Mouse (Mus musculus): ENCODE data around the gene Nebl.

Nebl gene

DNA sequence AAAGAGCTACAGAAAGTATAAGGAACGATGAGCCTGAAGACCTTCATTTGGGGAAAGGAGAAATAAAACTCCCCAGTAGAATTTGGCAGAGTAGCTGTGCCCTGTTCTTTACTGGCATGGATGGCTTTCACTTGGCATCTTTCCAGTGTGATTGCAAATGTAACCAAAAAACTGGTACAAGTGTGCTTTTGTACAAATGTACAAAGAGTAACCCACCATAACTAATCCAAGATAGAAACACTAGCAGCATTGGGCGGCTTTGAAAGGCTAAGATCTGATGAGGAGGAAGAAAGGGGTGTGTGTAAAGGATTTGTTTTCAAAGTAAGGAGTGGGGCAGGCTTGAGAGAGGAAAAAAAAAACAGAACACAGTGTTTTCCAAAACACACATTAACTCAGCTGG lies 21.2 kb downstream of the Nebl start:
- 66% methylated on average over 2 of the region's 2 CpGs for WGBS

- WGBS = 61% methylated on average over 5 of the region's 5 CpGs
These were observed 25.3 kb downstream of the Nebl start for GRCm38 (mm10) chr2:17705964-17706363.

- WGBS = 35% methylated on average over 3 of the region's 3 CpGs
These were observed 25.8 kb downstream of the Nebl start for GRCm38 (mm10) chr2:17705426-17705825.

- 34% methylated on average over 2 of the region's 2 CpGs for whole genome bisulfite sequencing
These were observed 28.1 kb downstream of the Nebl start for GRCm38 (mm10) chr2:17703170-17703512.

DNA sequence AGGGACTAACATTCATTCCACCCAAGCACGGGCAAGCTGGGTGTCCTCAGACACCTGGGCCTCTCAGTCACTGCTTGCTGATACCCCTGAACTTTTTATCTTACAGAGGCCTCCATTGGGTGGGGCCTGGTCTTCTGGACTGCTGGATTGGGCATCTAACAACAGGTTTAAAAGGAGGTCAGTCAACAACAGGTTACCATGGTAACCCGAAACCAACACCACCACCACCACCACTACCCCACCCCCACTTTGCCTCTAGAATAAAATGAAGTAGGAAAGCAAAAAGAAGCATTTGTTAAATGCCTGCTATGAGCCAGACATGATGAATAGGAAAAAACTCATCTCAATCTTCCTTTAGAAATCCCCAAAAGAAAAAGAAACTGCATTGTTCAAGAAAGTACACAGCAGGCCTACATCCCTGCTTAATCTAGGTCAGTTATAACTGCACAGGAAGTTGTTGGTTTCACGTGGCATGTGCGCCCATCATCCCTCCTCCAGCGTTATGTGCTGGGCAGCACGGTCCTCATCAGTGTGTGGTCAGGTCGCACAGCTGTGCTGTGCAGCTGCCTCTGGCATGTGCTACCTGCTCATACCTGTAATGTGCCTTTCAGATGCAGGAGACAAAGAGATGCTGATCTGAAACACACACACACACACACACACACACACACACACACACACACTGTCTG lies 28.6 kb downstream of the Nebl start:
- 43% methylated on average over 7 of the region's 7 CpGs for WGBS

DNA sequence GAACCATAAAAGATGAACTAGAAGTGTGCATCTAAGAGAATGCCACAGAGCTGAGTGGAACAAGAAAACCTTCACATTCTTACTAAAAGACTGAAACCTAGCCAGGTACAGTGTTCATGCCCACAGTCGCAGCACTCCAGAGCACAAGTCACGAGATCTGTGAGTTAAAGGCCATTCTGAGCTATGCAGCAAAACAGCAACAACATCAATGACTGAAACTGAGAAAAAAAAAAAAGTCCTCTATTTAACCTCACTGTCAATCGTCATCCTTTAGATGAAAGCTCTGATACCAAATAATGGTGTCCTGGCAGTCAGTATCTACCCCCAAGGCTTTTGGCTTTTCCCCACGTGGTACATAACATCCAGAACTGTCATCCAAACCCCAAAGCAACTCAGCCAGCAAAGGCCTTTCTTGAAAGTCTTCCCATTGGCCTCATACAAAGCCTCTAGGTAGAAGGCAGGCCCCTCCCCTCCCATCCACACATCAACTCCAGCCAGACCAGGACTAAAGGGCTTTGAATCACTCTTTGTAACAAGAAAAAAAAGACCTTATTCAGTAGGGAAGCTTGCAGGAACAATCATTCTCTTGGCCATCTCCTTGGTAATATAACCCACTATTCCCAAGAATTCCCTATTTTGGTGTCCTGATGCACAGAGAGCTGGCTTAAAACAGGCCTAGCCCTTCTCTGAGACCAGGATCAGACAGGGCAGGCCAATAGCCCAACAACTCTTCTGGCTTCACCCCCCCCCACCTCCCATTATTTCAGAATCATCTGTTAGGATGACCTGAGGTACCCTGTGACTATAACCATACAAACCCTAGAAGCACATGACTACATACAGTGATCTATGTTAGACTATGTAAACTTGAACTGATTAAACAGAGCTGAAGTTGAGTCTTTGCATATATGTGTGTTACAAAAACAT lies 32.8 kb downstream of the Nebl start:
- 68% methylated on average over 4 of the region's 4 CpGs for WGBS

- WGBS = 78% methylated on average over 2 of the region's 2 CpGs
These were observed 38.3 kb downstream of the Nebl start for GRCm38 (mm10) chr2:17692926-17693325.

DNA sequence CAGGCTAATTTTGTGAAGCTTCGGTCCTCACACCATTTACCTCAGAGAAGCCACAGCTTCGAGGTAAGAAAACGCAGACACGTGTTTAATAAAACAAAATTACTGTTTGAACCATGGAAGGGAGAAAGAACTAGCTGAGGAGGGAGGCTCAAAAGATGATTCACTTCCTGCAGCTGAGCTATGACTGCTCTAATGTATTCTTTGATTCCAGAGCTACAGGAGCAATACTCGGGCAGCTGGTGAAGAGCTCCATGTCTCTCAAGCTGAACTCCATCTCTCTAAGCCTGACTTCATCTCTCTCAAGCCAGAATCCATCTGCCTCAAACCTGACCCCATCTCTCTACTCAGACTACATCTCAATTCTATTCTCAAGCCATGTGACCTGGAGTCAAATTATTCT lies 41.0 kb downstream of the Nebl start:
- 45% methylated on average over 5 of the region's 5 CpGs for WGBS

- 95% methylated on average over 6 of the region's 6 CpGs for WGBS
These were observed 44.1 kb downstream of the Nebl start for GRCm38 (mm10) chr2:17687141-17687540.

- 56% methylated on average over 4 of the region's 4 CpGs for WGBS
These were observed 47.8 kb downstream of the Nebl start for GRCm38 (mm10) chr2:17683326-17684040.

DNA sequence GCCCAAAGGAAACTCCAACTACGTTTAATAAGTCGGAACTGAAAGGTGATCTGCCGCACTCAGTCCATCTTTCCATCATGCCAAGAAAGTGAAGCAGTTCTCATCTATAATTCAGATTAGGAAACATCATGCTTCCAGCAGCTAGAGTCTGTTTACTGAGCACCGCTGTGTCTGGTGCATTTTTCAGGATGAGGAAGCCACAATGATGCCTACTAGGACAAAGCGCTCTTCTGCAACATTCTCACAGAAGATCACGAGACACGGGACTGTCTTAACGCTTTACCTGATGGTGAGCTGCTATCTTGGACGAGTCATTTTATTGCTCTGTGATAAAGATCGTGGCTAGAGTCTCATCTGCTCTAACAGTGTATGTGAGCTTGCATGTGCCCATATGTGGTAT lies 59.1 kb downstream of the Nebl start:
- WGBS = 86% methylated on average over 10 of the region's 10 CpGs

DNA sequence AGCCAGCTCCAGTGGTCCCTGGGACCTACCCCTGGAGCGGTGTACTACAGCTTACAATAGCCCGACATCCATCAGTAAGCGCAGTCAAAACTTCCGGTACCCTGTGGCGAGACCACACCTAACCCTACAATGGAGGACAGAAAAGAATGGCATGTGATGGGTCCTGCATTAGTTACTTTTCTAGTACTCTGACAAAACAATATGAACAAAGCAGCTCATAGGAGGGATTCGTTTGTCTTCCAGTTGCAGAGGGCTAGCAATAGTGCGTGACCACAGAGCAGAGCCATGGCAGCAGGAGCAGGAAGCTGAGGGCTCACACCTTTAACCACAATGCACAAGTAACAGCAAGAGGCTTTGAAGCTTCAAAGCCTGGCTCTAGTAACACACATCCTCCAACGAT lies 59.7 kb downstream of the Nebl start:
- 76% methylated on average over 8 of the region's 8 CpGs for WGBS

DNA sequence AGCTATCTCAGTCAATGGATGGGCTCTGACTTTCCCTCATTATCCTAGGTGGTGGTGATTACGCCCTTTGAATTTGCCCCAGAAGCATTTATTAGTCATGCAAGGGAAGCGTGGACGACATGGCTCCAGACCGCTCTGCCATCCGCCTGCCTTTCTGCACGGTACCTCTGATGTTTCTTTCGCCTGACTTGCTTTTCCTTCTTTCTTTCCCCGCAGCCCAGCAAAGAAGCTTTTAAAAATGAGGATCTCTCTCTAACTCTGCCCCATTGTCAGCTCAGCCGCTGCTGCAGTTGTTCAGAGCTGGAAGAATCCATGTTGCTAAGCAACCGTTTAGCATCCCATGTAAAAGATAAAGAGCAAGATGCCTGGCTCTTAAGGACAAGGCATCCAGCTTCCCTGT lies 61.3 kb downstream of the Nebl start:
- WGBS = 21% methylated on average over 10 of the region's 10 CpGs

DNA sequence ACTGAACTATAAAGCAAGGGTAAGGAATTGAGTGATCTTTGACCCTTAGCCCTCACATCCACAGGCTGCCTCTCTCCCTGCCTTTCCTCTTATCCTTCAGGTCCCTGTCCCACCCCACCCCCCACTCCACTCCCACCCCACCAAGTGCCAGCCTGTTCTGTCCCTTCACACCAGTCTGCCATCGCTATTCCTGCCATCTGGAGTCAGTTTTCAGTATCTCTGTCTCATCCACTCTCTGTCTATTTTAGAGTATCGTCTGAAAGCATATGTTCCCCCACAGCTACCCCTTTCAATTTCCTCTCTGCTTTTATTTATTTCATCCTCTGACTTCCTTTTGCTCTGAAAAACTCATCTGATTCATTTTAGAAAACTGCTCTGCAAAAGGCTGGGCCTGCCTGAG lies 62.3 kb downstream of the Nebl start:
- WGBS = 31% methylated on average over 2 of the region's 2 CpGs

DNA sequence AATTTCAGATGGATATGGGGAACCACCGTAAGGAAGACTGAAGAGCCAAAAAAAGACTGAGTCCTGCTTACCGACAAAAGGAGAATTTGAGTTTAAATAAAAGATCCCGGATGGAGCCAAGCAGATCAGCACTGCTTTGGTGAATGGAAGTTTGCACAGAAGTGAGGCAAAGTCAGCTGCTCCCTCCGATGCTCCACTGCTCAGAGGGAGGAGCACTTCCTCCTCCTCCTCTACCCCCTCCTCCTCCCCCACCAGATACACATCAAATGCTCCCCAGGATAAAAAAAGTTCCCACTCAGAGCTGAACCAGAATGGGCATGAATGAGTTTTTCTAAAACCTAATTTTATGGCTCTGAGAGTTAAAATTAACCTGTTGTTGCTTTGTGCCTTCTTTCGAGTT lies 73.1 kb downstream of the Nebl start:
- 20% methylated on average over 5 of the region's 5 CpGs for WGBS

GRCm38 (mm10) chr2:17650147-17650834 lies 81.0 kb downstream of the Nebl start:
- WGBS = 75% methylated on average over 10 of the region's 10 CpGs

- 72% methylated on average over 3 of the region's 3 CpGs for WGBS
These were observed 81.5 kb downstream of the Nebl start for GRCm38 (mm10) chr2:17649728-17650127.

- 29% methylated on average over 3 of the region's 3 CpGs for WGBS
These were observed 86.7 kb downstream of the Nebl start for GRCm38 (mm10) chr2:17644282-17645262.

- WGBS = 52% methylated on average over 7 of the region's 7 CpGs
These were observed 87.4 kb downstream of the Nebl start for GRCm38 (mm10) chr2:17643869-17644268.

GRCm38 (mm10) chr2:17642770-17643169 lies 88.5 kb downstream of the Nebl start:
- 88% methylated on average over 7 of the region's 7 CpGs for WGBS

GRCm38 (mm10) chr2:17640861-17641260 lies 90.4 kb downstream of the Nebl start:
- WGBS = 91% methylated on average over 4 of the region's 4 CpGs

Measured in cerebral cortex, adult 2 months (tissue).